Mouse (Mus musculus) liver, embryonic 15.5 days (tissue): ENCODE results near the gene Zfyve26. TPM values are rescaled to one million over a fixed set of nuclear protein-coding genes. Genes with fewer than 3 reads are reported as not detected.
A peak's percentile ranks its signal among the peaks of the same experiment; 100 is the strongest.
"Not testable (repeated sequence)": the region's sequence is repeated elsewhere in the genome, so short reads cannot be mapped to it uniquely, and the experiment has no call there.

Experiments
- ATAC-seq: fragments of 200-750 bp; cut with Nextera tagmentation; 2 replicates; pipeline ENCODE4 v1.8.0; 2017; ENCODE audit warnings: moderate number of reproducible peaks, mild to moderate bottlenecking, moderate library complexity; ENCODE audit not compliant: insufficient read depth
- H3K27ac ChIP-seq: fragments of 300-500 bp; sonication (generic); replicated peaks from 2 replicates; pipeline ENCODE4 v1.5.1; 2015; ENCODE audit warnings: mild to moderate bottlenecking, inconsistent platforms
- H3K27me3 ChIP-seq: fragments of 300-500 bp; sonication (generic); 2 replicates; pipeline ENCODE4 v1.6.1; 2015; ENCODE audit warnings: mild to moderate bottlenecking, inconsistent platforms
- H3K36me3 ChIP-seq: fragments of 300-500 bp; sonication (generic); replicated peaks from 2 replicates; pipeline ENCODE4 v1.6.1; 2015; ENCODE audit warnings: moderate library complexity, mild to moderate bottlenecking, inconsistent platforms
- H3K4me1 ChIP-seq: fragments of 300-500 bp; sonication (generic); replicated peaks from 2 replicates; pipeline ENCODE4 v1.6.1; 2015; ENCODE audit warnings: inconsistent platforms
- H3K4me2 ChIP-seq: fragments of 300-500 bp; sonication (generic); 2 replicates; pipeline ENCODE4 v1.6.1; 2015; ENCODE audit warnings: moderate library complexity, mild to moderate bottlenecking, inconsistent platforms
- H3K4me3 ChIP-seq: fragments of 300-500 bp; sonication (generic); replicated peaks from 2 replicates; pipeline ENCODE4 v1.5.1; 2015; ENCODE audit warnings: mild to moderate bottlenecking, inconsistent platforms
- H3K9ac ChIP-seq: fragments of 300-500 bp; sonication (generic); 2 replicates; pipeline ENCODE4 v1.6.1; 2015; ENCODE audit warnings: moderate library complexity, mild to moderate bottlenecking, inconsistent platforms
- H3K9me3 ChIP-seq: fragments of 300-500 bp; sonication (generic); replicated peaks from 2 replicates; pipeline ENCODE4 v1.6.1; 2016; ENCODE audit warnings: inconsistent platforms
- WGBS: fragments of 180-500 bp; shearing (Covaris S2); methylation state at CpG from one replicate; pipeline ENCODE4 v1.1.7; 2015; ENCODE audit warnings: mixed read lengths; ENCODE audit not compliant: insufficient replicate concordance; 5-methylcytosine and 5-hydroxymethylcytosine counted together
- polyA plus RNA-seq: library from polyadenylated mRNA; unstranded; fragments of >200 nt; fragmentation: Nextera tagmentation; extraction: Ambion mirVana; gene quantifications from 2 replicates; pipeline ENCODE4 v1.2.1, GENCODE M21; 2015

Gene Zfyve26
- polyA plus RNA-seq, 1 experiment from 2014 or later, result 7.3 TPM

GRCm38 (mm10) chr12:79201882-79202281 lies 94.2 kb downstream of the Zfyve26 start:
- no peaks in the 10 kb centered on the region for H3K27me3 ChIP-seq
- ATAC-seq, result no peak
- WGBS, result 24% methylated on average over 3 of the region's 3 CpGs
- no peak overlapping the region for H3K4me2 ChIP-seq
- no peak overlapping the region for H3K27ac ChIP-seq
- H3K36me3 ChIP-seq, result no peaks in the 10 kb centered on the region
- H3K4me3 ChIP-seq, result no peak overlapping the region
- no peaks in the 10 kb centered on the region for H3K4me1 ChIP-seq
- H3K9me3 ChIP-seq, result no peaks in the 10 kb centered on the region
- H3K9ac ChIP-seq, result no peak overlapping the region

GRCm38 (mm10) chr12:79197105-79197504 lies 99.0 kb downstream of the Zfyve26 start:
- Histone ChIP-seq H3K4me2 (no peak overlapping the region), H3K9me3 (no peaks in the 10 kb centered on the region), H3K27ac (no peak overlapping the region), H3K27me3 (no peaks in the 10 kb centered on the region), H3K4me1 (peaks cover 1% of the 10 kb centered on the region), H3K4me3 (no peak overlapping the region), H3K9ac (no peak overlapping the region), H3K36me3 (no peaks in the 10 kb centered on the region)
- no peak for ATAC-seq
- 62% methylated on average over 5 of the region's 5 CpGs for WGBS

GRCm38 (mm10) chr12:79193441-79193840 lies 102.7 kb downstream of the Zfyve26 start:
- Histone ChIP-seq H3K9me3 (no peaks in the 10 kb centered on the region), H3K36me3 (peaks cover under 1% of the 10 kb centered on the region), H3K27ac (no peak overlapping the region), H3K4me1 (peaks cover 23% of the 10 kb centered on the region), H3K4me3 (no peak overlapping the region), H3K4me2 (no peak overlapping the region), H3K27me3 (no peaks in the 10 kb centered on the region), H3K9ac (no peak overlapping the region)
- ATAC-seq, result no peak
- WGBS, result 2% methylated on average over 3 of the region's 3 CpGs

GRCm38 (mm10) chr12:79192193-79192592 lies 103.9 kb downstream of the Zfyve26 start, which contains the start of gene Rdh11:
Gene Rdh11, minus strand, starts transcription at chr12:79192293.
- Histone ChIP-seq H3K27me3 (no peaks in the 10 kb centered on the region), H3K4me2 (peak within 1 kb of the TSS; percentile 87), H3K27ac (peak within 1 kb of the TSS; percentile 76), H3K9me3 (no peaks in the 10 kb centered on the region), H3K4me3 (peak within 1 kb of the TSS; percentile 68), H3K9ac (peak within 1 kb of the TSS; percentile 66), H3K36me3 (peaks cover 13% of the 10 kb centered on the region), H3K4me1 (peaks cover 23% of the 10 kb centered on the region)
- no peak for ATAC-seq
- WGBS, result 62% methylated on average over 6 of the region's 6 CpGs

- H3K36me3 ChIP-seq, result peaks cover 18% of the 10 kb centered on the region
- H3K4me1 ChIP-seq, result peaks cover 23% of the 10 kb centered on the region
- H3K9ac ChIP-seq, result peak overlapping the region; percentile 66
- peak overlapping the region; percentile 68 for H3K4me3 ChIP-seq
- peak overlapping the region; percentile 87 for H3K4me2 ChIP-seq
- ATAC-seq, result peak; percentile 70
- H3K27me3 ChIP-seq, result no peaks in the 10 kb centered on the region
- WGBS, result 4% methylated on average over 14 of the region's 14 CpGs
- no peaks in the 10 kb centered on the region for H3K9me3 ChIP-seq
- peak overlapping the region; percentile 76 for H3K27ac ChIP-seq
These were observed 104.4 kb downstream of the Zfyve26 start for GRCm38 (mm10) chr12:79191701-79192100.

- under 1% methylated on average over 18 of the region's 18 CpGs for WGBS
These were observed 105.0 kb downstream of the Zfyve26 start for GRCm38 (mm10) chr12:79190931-79191673.

GRCm38 (mm10) chr12:79185160-79185559 lies 110.9 kb downstream of the Zfyve26 start:
- H3K27ac ChIP-seq, H3K4me2 ChIP-seq, ATAC-seq, H3K9ac ChIP-seq, H3K4me3 ChIP-seq, H3K9me3 ChIP-seq, H3K27me3 ChIP-seq: not testable (repeated sequence)
- peaks cover 12% of the 10 kb centered on the region for H3K4me1 ChIP-seq
- 70% methylated on average over 5 of the region's 6 CpGs for WGBS
- peaks cover 78% of the 10 kb centered on the region for H3K36me3 ChIP-seq

More at GRCm38 (mm10) chr12:79190931-79191673, 105.0 kb downstream of the Zfyve26 start:
- Histone ChIP-seq H3K27me3 (no peaks in the 10 kb centered on the region), H3K9me3 (no peaks in the 10 kb centered on the region), H3K36me3 (peaks cover 24% of the 10 kb centered on the region), H3K4me1 (peaks cover 23% of the 10 kb centered on the region), H3K4me3 (peak overlapping the region; percentile 68), H3K9ac (peak overlapping the region; percentile 66), H3K27ac (peak overlapping the region; percentile 76), H3K4me2 (peak overlapping the region; percentile 87)
- peak; percentile 96 for ATAC-seq

Other genes with a start within 250 kb of the Zfyve26 start
- gene Pigh, start 206.7 kb downstream of the Zfyve26 start, polyA plus RNA-seq, result 5.2 and 5.7 TPM in 2 replicates
- gene Arg2, start 165.5 kb downstream of the Zfyve26 start, polyA plus RNA-seq, result 0.06 and 0.18 TPM in 2 replicates
- 33.1 and 33.2 TPM in 2 replicates for gene Vti1b, start 123.6 kb downstream of the Zfyve26 start, polyA plus RNA-seq
- gene Rdh11, start 104.0 kb downstream of the Zfyve26 start, polyA plus RNA-seq, result 20.8 and 22.2 TPM in 2 replicates
- 1.3 and 1.4 TPM in 2 replicates for gene Rdh12, start 87.4 kb downstream of the Zfyve26 start, polyA plus RNA-seq
- gene Rad51b, start 978 bp upstream of the Zfyve26 start, polyA plus RNA-seq, result 4.3 and 4.6 TPM in 2 replicates